Mouse (Mus musculus): Measurements from ENCODE around the gene Vsig10l. TPM values are rescaled to one million over a fixed set of nuclear protein-coding genes. Genes with fewer than 3 reads are reported as not detected.

Vsig10l gene
- total RNA-seq (2023), result 1 to 10 TPM in 1 of 2 experiments, under 1 TPM in 1; 0.36 to 1.1 TPM

GRCm38 (mm10) chr7:43462851-43463250 is at the start of gene Vsig10l:
TSS of gene Vsig10l (plus strand) at chr7:43463151.

GRCm38 (mm10) chr7:43427406-43427805 is 35.5 kb upstream of the Vsig10l start, which contains the start of gene Lim2:
TSS of gene Lim2 (plus strand) at chr7:43427670.

GRCm38 (mm10) chr7:43436341-43437255 is 26.4 kb upstream of the Vsig10l start, which contains the start of gene Nkg7:
TSS of gene Nkg7 (plus strand) at chr7:43437073.

GRCm38 (mm10) chr7:43440482-43440881 is 22.5 kb upstream of the Vsig10l start, which contains the start of gene Cldnd2:
TSS of gene Cldnd2 (plus strand) at chr7:43440782.

GRCm38 (mm10) chr7:43443917-43444293 is 19.0 kb upstream of the Vsig10l start, which contains the start of the genes Etfb and Gm45233:
TSS of gene Etfb (plus strand) at chr7:43444083.
TSS of gene Gm45233 (plus strand) at chr7:43444128.

GRCm38 (mm10) chr7:43489631-43490125 is 26.7 kb downstream of the Vsig10l start, which contains the start of gene Iglon5:
TSS of gene Iglon5 (minus strand) at chr7:43490075.

Other genes with a start within 250 kb of the Vsig10l start
- gene Zfp715, start 149.9 kb upstream of the Vsig10l start, total RNA-seq (2023), result 10 to 100 TPM; 29.2 to 29.4 TPM
- under 1 TPM in 1 of 2 experiments, not detected in 1; 0.26 TPM for gene Siglecf, start 111.8 kb upstream of the Vsig10l start, total RNA-seq (2023)
- gene Siglecg, start 54.9 kb upstream of the Vsig10l start, total RNA-seq (2023), result 1 to 10 TPM; 1.7 to 1.8 TPM
- gene Lim2, start 35.5 kb upstream of the Vsig10l start, total RNA-seq (2023), result not detected
- gene Nkg7, start 26.1 kb upstream of the Vsig10l start, total RNA-seq (2023), result 100 to 1,000 TPM; 158 to 182 TPM
- under 1 TPM in 1 of 2 experiments, not detected in 1; 0.90 TPM for gene Cldnd2, start 22.4 kb upstream of the Vsig10l start, total RNA-seq (2023)
- gene Etfb, start 19.1 kb upstream of the Vsig10l start, total RNA-seq (2023), result 10 to 100 TPM; 27.9 to 44.7 TPM
- not detected for gene Gm45233, start 19.0 kb upstream of the Vsig10l start, total RNA-seq (2023)
- gene Iglon5, start 26.9 kb downstream of the Vsig10l start, total RNA-seq (2023), result not detected
- gene 4931406B18Rik, start 42.8 kb downstream of the Vsig10l start, total RNA-seq (2023), result not detected
- gene Cd33, start 81.3 kb downstream of the Vsig10l start, total RNA-seq (2023), result 1 to 10 TPM in 1 of 2 experiments, under 1 TPM in 1; 0.96 to 1.0 TPM
- gene Zfp658, start 99.1 kb downstream of the Vsig10l start, total RNA-seq (2023), result 1 to 10 TPM; 8.2 TPM
- gene Zfp719, start 116.5 kb downstream of the Vsig10l start, total RNA-seq (2023), result 10 to 100 TPM in 1 of 2 experiments, 1 to 10 TPM in 1; 9.2 to 18.9 TPM
- not detected for gene Zfp819, start 144.0 kb downstream of the Vsig10l start, total RNA-seq (2023)
- not detected for gene Ceacam18, start 171.6 kb downstream of the Vsig10l start, total RNA-seq (2023)
- 1 to 10 TPM; 1.3 to 2.4 TPM for gene Siglece, start 197.0 kb downstream of the Vsig10l start, total RNA-seq (2023)
- 10 to 100 TPM in 1 of 2 experiments, 1 to 10 TPM in 1; 9.6 to 10.0 TPM for gene Ctu1, start 208.9 kb downstream of the Vsig10l start, total RNA-seq (2023)
- not detected for gene Klk14, start 227.3 kb downstream of the Vsig10l start, total RNA-seq (2023)
- not detected for gene Klk13, start 249.4 kb downstream of the Vsig10l start, total RNA-seq (2023)